Mouse (Mus musculus) limb, embryonic 14.5 days (tissue): ENCODE data around the gene Ppp2r3a. TPM values are rescaled to one million over a fixed set of nuclear protein-coding genes. Genes with fewer than 3 reads are reported as not detected.

Experiments used
- ATAC-seq: fragments of 200-750 bp; cut with Nextera tagmentation; 2 replicates; pipeline ENCODE4 v1.8.0; 2017; ENCODE audit warnings: low read depth, moderate number of reproducible peaks, moderate TSS enrichment; ENCODE audit not compliant: low FRiP score
- DNase-seq: peaks from one replicate; pipeline ENCODE4 v3.0.0-alpha.2; 2015; ENCODE audit warnings: low spot score
- H3K27ac ChIP-seq: fragments of 300-500 bp; sonication (generic); replicated peaks from 2 replicates; pipeline ENCODE4 v1.5.1; 2014; ENCODE audit warnings: low read depth, mild to moderate bottlenecking, low read length, moderate library complexity, mixed read lengths
- H3K27me3 ChIP-seq: fragments of 300-500 bp; sonication (generic); 2 replicates; pipeline ENCODE4 v1.6.1; 2014; ENCODE audit warnings: low read length, mixed read lengths; ENCODE audit not compliant: control insufficient read depth, insufficient read depth
- H3K36me3 ChIP-seq: fragments of 300-500 bp; sonication (generic); 2 replicates; pipeline ENCODE4 v1.6.1; 2014; ENCODE audit warnings: mild to moderate bottlenecking, low read length, moderate library complexity, mixed read lengths; ENCODE audit not compliant: control insufficient read depth, insufficient read depth
- H3K4me1 ChIP-seq: fragments of 300-500 bp; sonication (generic); 2 replicates; pipeline ENCODE4 v1.6.1; 2014; ENCODE audit warnings: antibody characterized with exemption, low read length, mixed read lengths; ENCODE audit not compliant: control insufficient read depth, insufficient read depth
- H3K4me2 ChIP-seq: fragments of 300-500 bp; sonication (generic); replicated peaks from 2 replicates; pipeline ENCODE4 v1.6.1; 2014; ENCODE audit warnings: low read depth, mild to moderate bottlenecking, low read length, moderate library complexity; ENCODE audit not compliant: severe bottlenecking
- H3K4me3 ChIP-seq: fragments of 300-500 bp; sonication (generic); replicated peaks from 2 replicates; pipeline ENCODE4 v1.5.1; 2014; ENCODE audit warnings: low read length
- H3K9ac ChIP-seq: fragments of 300-500 bp; sonication (generic); 2 replicates; pipeline ENCODE4 v1.6.1; 2014; ENCODE audit warnings: mild to moderate bottlenecking, low read depth, low read length, moderate library complexity; ENCODE audit not compliant: severe bottlenecking
- H3K9me3 ChIP-seq: fragments of 300-500 bp; sonication (generic); 2 replicates; pipeline ENCODE4 v1.6.1; 2016; ENCODE audit warnings: low read length; ENCODE audit not compliant: control insufficient read depth
- POLR2A ChIP-seq: fragments of 200-500 bp; IDR thresholded peaks from 2 replicates; pipeline ENCODE4 v1.8.0; 2012; ENCODE audit warnings: inconsistent platforms, mild to moderate bottlenecking, moderate library complexity, borderline replicate concordance; ENCODE audit not compliant: insufficient read depth, insufficient read length; ENCODE audit errors: extremely low read depth
- WGBS: fragments of 180-500 bp; shearing (Covaris S2); extraction: QIAGEN DNeasy Blood & Tissue Kit; methylation state at CpG from one replicate; pipeline ENCODE4 v1.1.7; 2014; 5-methylcytosine and 5-hydroxymethylcytosine counted together
- polyA plus RNA-seq, 2 experiments: library from polyadenylated mRNA; depleted of rRNA in 1 of 2; stranded (reverse) in 1 of 2; unstranded in 1 of 2; fragments of >200 nt; fragmentation: Nextera tagmentation in 1 of 2; extraction: Ambion mirVana in 1 of 2; gene quantifications; 2 replicates each; pipeline versions ENCODE4 v1.2.1 to v1.2.3; 2012 to 2014

The Ppp2r3a gene
- polyA plus RNA-seq, 2 experiments = 18.0 to 22.0 TPM

- Histone ChIP-seq H3K4me3 (no peak overlapping the region), H3K9me3 (no peaks in the 10 kb centered on the region), H3K4me1 (no peaks in the 10 kb centered on the region), H3K27ac (no peak overlapping the region), H3K36me3 (peaks cover 47% of the 10 kb centered on the region), H3K27me3 (no peaks in the 10 kb centered on the region), H3K4me2 (no peak overlapping the region), H3K9ac (no peak overlapping the region)
- TF ChIP-seq POLR2A = no peak
- WGBS = 82% methylated on average over 11 of the region's 11 CpGs
- DNase-seq (no peak), ATAC-seq (no peak)
These were observed 146.7 kb downstream of the Ppp2r3a start for GRCm38 (mm10) chr9:101104931-101105330.

- no peaks in the 10 kb centered on the region for H3K27me3 ChIP-seq
- H3K4me1 ChIP-seq = 0 out of 2 replicates have a peak, but pooled peaks cover 2% of the 10 kb centered on the region
- H3K4me3 ChIP-seq = no peak overlapping the region
- no peak overlapping the region for H3K4me2 ChIP-seq
- no peak for TF ChIP-seq POLR2A
- no peak for DNase-seq
- H3K27ac ChIP-seq = no peak overlapping the region
- ATAC-seq = no peak
- H3K36me3 ChIP-seq = peaks cover 38% of the 10 kb centered on the region
- 95% methylated on average over 3 of the region's 3 CpGs for WGBS
- H3K9me3 ChIP-seq = peaks cover 4% of the 10 kb centered on the region; the same call in 1 of the 2 replicates
- no peak overlapping the region for H3K9ac ChIP-seq
These were observed 149.3 kb downstream of the Ppp2r3a start for GRCm38 (mm10) chr9:101102288-101102687.

- 0 out of 2 replicates have a peak, but pooled peaks cover 2% of the 10 kb centered on the region for H3K4me1 ChIP-seq
- no peak overlapping the region for H3K9ac ChIP-seq
- H3K9me3 ChIP-seq = peaks cover 7% of the 10 kb centered on the region; the same call in 1 of the 2 replicates
- DNase-seq (no peak), ATAC-seq (no peak)
- H3K27me3 ChIP-seq = no peaks in the 10 kb centered on the region
- no peak overlapping the region for H3K4me3 ChIP-seq
- H3K27ac ChIP-seq = no peak overlapping the region
- H3K36me3 ChIP-seq = peaks cover 34% of the 10 kb centered on the region
- TF ChIP-seq POLR2A = no peak
- H3K4me2 ChIP-seq = no peak overlapping the region
- 93% methylated on average over 8 of the region's 8 CpGs for WGBS
These were observed 150.0 kb downstream of the Ppp2r3a start for GRCm38 (mm10) chr9:101101547-101101946.

DNA sequence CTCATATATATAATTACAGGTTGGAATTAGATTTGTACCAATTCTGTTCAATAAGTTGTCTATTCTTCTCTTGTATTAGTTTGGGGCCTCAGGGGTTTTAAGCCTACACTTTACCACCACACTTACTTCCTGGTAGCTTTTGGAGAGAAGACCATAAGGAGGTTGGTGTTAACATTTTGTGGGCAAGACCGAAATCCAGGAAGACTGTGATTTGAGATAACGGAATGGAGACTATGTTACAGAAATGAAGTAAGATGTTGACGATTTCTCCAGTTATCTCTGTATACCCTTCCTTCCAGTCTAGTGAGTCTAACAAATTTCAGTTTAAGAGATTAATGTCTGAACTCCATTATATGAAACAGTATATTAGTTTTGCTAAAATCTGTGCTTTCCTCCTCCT lies 151.4 kb downstream of the Ppp2r3a start:
- DNase-seq (no peak), ATAC-seq (no peak)
- WGBS = 94% methylated on average over 3 of the region's 3 CpGs
- Histone ChIP-seq H3K9ac (no peak overlapping the region), H3K27ac (no peak overlapping the region), H3K27me3 (no peaks in the 10 kb centered on the region), H3K4me1 (peaks cover 2% of the 10 kb centered on the region; the same call in 1 of the 2 replicates), H3K36me3 (peaks cover 26% of the 10 kb centered on the region), H3K9me3 (peaks cover 7% of the 10 kb centered on the region; the same call in 1 of the 2 replicates), H3K4me2 (no peak overlapping the region), H3K4me3 (no peak overlapping the region)
- no peak for TF ChIP-seq POLR2A

DNA sequence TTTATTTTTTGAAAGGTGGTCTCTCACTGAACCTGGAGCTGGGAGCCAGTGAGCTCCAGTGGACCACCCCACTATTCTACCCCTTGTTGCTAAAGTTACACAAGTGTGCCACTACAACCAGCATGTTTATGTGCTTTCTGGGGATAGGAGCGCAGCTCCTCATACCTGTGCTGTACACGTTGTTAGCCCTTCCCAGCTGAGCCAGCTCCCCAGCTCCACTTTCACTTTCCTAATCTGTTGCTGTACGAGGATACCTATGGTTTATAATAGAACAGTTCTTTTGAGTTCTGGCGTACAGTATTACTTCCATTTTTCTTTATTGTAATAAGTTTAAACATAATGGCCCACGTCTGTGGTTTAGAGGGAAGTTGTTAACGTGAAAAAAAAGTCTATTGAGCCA lies 152.2 kb downstream of the Ppp2r3a start:
- 72% methylated on average over 6 of the region's 6 CpGs for WGBS
- H3K36me3 ChIP-seq = peaks cover 21% of the 10 kb centered on the region
- no peak for TF ChIP-seq POLR2A
- H3K9me3 ChIP-seq = peaks cover 7% of the 10 kb centered on the region; the same call in 1 of the 2 replicates
- H3K27ac ChIP-seq = no peak overlapping the region
- H3K9ac ChIP-seq = no peak overlapping the region
- H3K27me3 ChIP-seq = no peaks in the 10 kb centered on the region
- no peak overlapping the region for H3K4me3 ChIP-seq
- ATAC-seq = no peak
- H3K4me1 ChIP-seq = peaks cover 2% of the 10 kb centered on the region; the same call in 1 of the 2 replicates
- DNase-seq = no peak
- H3K4me2 ChIP-seq = no peak overlapping the region
